Mouse (Mus musculus) olfactory bulb, adult 2 months (tissue): ENCODE results near the gene Dglucy. TPM values are rescaled to one million over a fixed set of nuclear protein-coding genes. Genes with fewer than 3 reads are reported as not detected.

Experiments
- H3K27ac ChIP-seq: fragments of 200-500 bp; 2 replicates; pipeline ENCODE4 v1.5.1; 2012; ENCODE audit warnings: low read depth, low read length; ENCODE audit not compliant: insufficient read depth
- H3K4me1 ChIP-seq: fragments of 200-500 bp; 2 replicates; pipeline ENCODE4 v1.6.1; 2012; ENCODE audit warnings: low read length; ENCODE audit not compliant: control insufficient read depth, insufficient read depth
- H3K4me3 ChIP-seq: fragments of 200-500 bp; 2 replicates; pipeline ENCODE4 v1.5.1; 2012; ENCODE audit warnings: mild to moderate bottlenecking, low read depth, low read length, moderate library complexity; ENCODE audit not compliant: insufficient read depth
- CTCF ChIP-seq: fragments of 200-500 bp; IDR thresholded peaks from 2 replicates; pipeline ENCODE4 v1.5.1; 2012; ENCODE audit warnings: low read depth, mild to moderate bottlenecking, low read length, moderate library complexity; ENCODE audit not compliant: insufficient read depth
- POLR2A ChIP-seq: fragments of 200-500 bp; IDR thresholded peaks from 2 replicates; pipeline ENCODE4 v1.6.1; 2012; ENCODE audit warnings: mild to moderate bottlenecking, low read depth, low read length, moderate library complexity; ENCODE audit not compliant: insufficient read depth
- WGBS: fragments of 180-500 bp; shearing (Covaris S2); methylation state at CpG from one replicate; pipeline ENCODE4 v1.1.7; 2018; 5-methylcytosine and 5-hydroxymethylcytosine counted together
- polyA plus RNA-seq: library from polyadenylated mRNA; stranded (reverse); fragments of >200 nt; gene quantifications from 2 replicates; pipeline ENCODE4 v1.2.4, GENCODE M21; 2012; ENCODE audit warnings: low replicate concordance; ENCODE audit not compliant: missing spikeins, insufficient read depth, insufficient read length

Dglucy gene
- polyA plus RNA-seq, 1 experiment, result not detected

DNA sequence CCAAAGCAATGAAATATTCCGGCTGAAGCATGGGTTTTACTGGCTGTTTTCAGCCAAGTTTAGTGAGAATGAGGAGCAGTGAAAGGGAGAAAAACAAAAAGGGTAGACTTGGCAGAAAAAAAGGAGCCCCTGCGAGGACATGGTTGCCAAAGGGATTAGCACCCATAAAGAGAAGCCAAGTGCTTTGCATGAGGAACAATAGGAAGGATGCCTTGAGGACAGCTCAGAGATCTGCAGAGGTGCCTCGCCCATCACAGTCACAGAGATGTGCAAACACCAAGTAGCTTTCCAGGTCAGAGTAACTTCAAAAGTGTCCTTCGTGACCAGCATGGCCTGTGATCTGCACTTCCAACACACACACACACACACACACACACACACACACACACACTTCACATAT lies 21.4 kb upstream of the Dglucy start:
- Histone ChIP-seq H3K4me3 (no peak overlapping the region), H3K4me1 (no peaks in the 10 kb centered on the region), H3K27ac (no peak overlapping the region)
- TF ChIP-seq CTCF (no peak), POLR2A (no peak)
- WGBS, result 75% methylated on average over 4 of the region's 4 CpGs

DNA sequence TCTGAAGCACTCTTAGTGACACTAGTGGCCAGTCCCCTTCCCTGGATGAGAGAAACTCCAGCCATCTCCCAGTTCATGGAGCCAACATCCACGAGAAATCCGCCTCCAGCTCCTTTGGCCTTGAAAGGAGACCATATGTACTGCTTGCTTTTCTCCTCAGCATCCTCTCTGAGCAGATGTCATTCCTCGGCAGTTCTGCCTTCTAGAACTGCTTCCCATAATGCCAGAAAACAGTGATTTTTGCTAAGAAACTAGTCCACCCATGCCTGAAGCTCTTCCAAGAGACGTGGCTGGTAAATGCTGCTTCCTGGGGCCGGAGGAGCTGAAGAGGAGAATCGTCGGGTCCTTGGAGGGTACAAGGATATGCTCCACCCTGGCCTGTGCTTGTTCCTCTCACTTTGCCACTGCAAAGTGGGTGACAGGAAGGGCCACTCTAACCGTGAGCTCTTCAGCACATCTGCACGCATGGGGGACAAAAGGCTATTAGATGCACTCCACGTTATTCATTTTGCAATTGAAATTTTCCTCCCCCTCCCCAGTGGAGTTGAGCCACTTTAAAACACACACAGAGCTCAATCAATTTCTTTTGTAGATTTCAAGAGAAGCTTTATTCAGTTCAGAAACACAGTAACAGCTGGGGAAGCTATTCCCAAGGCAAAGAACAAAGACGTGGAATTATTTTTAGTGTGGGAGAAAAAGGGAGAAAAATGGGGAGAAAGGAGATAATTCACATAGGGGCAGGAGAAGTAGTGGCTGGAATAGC lies 16.0 kb upstream of the Dglucy start:
- Histone ChIP-seq H3K4me3 (no peak overlapping the region), H3K4me1 (peaks cover 5% of the 10 kb centered on the region), H3K27ac (no peak overlapping the region)
- WGBS, result 49% methylated on average over 11 of the region's 11 CpGs
- no peak for TF ChIP-seq CTCF
- no peak for TF ChIP-seq POLR2A

DNA sequence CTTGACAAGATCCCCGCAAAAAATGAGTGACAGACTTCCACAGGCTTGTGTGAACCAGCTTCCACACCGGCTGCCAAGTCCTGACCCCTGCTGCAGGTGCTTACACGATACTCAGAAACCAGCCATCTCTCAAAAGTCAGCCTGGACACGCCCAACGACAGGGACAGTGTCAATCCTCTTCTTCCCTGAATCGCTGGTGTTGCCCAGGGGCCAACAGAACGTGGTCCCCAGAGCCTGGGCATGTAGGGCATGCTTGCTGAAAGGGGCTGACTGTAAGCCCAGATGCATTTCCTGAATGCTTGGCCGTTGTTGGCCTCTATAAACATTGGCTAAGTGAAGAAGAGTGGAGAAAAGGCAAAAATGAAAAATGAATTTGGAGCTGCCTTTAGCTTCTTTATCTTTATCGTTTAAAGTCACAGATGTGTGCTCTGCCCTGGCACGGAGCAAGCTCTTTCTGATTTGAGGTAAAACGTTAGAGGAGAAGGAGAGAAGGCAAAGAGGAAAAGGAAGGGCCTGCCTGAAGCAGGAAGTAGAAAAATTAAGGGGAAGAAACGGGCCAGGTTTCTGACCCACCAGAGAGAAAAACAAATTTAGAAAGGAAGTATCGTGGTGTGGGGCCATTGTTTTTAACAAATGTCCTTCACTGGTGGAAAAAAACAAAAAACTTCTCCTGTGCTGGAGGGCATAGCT lies 14.4 kb upstream of the Dglucy start:
- Histone ChIP-seq H3K4me1 (peaks cover 5% of the 10 kb centered on the region), H3K4me3 (no peak overlapping the region), H3K27ac (no peak overlapping the region)
- WGBS, result 68% methylated on average over 13 of the region's 13 CpGs
- TF ChIP-seq CTCF, result no peak
- no peak for TF ChIP-seq POLR2A

- 97% methylated on average over 6 of the region's 6 CpGs for WGBS
- Histone ChIP-seq H3K4me1 (peaks cover 9% of the 10 kb centered on the region), H3K4me3 (no peak overlapping the region), H3K27ac (no peak overlapping the region)
- TF ChIP-seq CTCF (no peak), POLR2A (no peak)
Measured at GRCm38 (mm10) chr12:100769871-100770270, 9.0 kb upstream of the Dglucy start.

- H3K4me3 ChIP-seq, result no peak overlapping the region
- TF ChIP-seq CTCF (no peak), POLR2A (no peak)
- peaks cover 9% of the 10 kb centered on the region for H3K4me1 ChIP-seq
- WGBS, result 84% methylated on average over 3 of the region's 3 CpGs
- no peak overlapping the region for H3K27ac ChIP-seq
Measured at GRCm38 (mm10) chr12:100770765-100771164, 8.1 kb upstream of the Dglucy start.

DNA sequence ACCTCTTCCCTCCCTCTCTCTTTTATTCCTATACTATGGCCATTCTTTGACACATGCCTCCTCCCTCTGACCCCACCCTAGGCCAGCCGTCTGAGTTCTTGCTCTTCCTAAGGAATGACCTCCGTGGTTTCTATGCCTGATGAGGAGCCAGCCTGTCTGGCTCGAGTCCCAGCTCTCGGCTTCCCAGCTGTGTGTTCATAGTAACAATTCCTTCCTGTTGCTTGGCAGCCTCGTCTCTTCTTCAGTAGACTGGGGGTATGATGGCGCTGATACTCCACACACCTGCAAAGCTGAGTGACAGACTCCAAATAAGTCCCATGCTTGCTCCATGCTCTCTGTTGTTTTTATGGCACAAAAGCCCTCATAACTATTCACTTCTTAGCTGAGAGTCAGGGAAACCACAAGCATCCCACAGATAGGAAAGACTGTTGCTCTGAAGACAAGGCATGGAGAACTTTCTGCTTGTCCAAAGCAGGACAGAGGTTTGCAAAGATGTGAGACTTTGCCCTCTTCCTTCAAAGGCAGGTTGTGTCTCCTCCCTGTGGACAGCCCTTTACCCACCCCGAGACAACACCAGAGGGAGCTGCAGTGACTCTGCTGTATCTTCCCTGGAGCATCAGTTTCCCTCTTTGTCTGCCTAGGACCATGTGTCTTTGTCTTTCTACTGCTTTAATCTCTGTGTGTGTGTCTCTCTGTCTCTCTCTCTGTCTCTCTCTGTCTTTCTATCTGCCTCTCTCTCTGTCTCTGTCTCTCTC lies 6.5 kb upstream of the Dglucy start:
- TF ChIP-seq POLR2A, result no peak
- TF ChIP-seq CTCF, result no peak
- WGBS, result 19% methylated on average over 7 of the region's 7 CpGs
- H3K4me3 ChIP-seq, result no peak overlapping the region
- no peak overlapping the region for H3K27ac ChIP-seq
- peaks cover 6% of the 10 kb centered on the region for H3K4me1 ChIP-seq

- H3K4me1 ChIP-seq, result peaks cover 18% of the 10 kb centered on the region
- TF ChIP-seq CTCF (no peak), POLR2A (no peak)
- H3K27ac ChIP-seq, result no peak overlapping the region
- no peak overlapping the region for H3K4me3 ChIP-seq
- 92% methylated on average over 7 of the region's 7 CpGs for WGBS
Measured at GRCm38 (mm10) chr12:100774756-100775155, 4.1 kb upstream of the Dglucy start.

- TF ChIP-seq POLR2A (no peak), CTCF (no peak)
Measured at GRCm38 (mm10) chr12:100775291-100775690, 3.6 kb upstream of the Dglucy start.

GRCm38 (mm10) chr12:100775911-100776581 lies 2.8 kb upstream of the Dglucy start:
- 82% methylated on average over 8 of the region's 8 CpGs for WGBS
- Histone ChIP-seq H3K4me3 (no peak overlapping the region), H3K4me1 (peaks cover 20% of the 10 kb centered on the region), H3K27ac (no peak overlapping the region)
- TF ChIP-seq CTCF (no peak), POLR2A (no peak)

More at GRCm38 (mm10) chr12:100775291-100775690, 3.6 kb upstream of the Dglucy start:
- H3K4me1 ChIP-seq, result peaks cover 20% of the 10 kb centered on the region
- H3K27ac ChIP-seq, result no peak overlapping the region
- no peak overlapping the region for H3K4me3 ChIP-seq
